Mouse (Mus musculus): Measurements from ENCODE around the gene Rbbp5. TPM values are rescaled to one million over a fixed set of nuclear protein-coding genes. Genes with fewer than 3 reads are reported as not detected.

The Rbbp5 gene
- polyA plus RNA-seq, 1 experiment from 2014 or later = 16.5 TPM

DNA sequence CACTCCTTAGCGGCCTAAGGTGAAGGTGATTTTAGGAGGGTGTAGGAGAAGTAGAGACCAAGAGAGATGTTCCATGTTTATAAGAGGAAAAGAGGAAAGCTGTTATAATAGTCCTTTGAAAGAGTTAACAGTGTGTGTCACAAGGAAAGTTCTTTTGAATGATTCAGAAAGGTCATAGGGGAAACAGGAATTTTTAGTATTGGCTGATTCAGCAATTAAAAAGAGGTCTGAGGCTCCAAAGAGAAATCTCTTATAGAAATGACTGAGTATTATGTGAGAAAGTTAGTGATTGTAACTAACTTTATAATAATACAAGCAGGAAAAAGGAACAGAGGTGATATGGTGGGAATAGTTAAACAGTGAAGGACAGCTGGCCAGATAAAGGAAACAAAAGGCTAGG is 2.3 kb downstream of the Rbbp5 start:
- H3K9ac ChIP-seq (replicated peaks; ENCODE audit: low read depth) = no peak overlapping the region

DNA sequence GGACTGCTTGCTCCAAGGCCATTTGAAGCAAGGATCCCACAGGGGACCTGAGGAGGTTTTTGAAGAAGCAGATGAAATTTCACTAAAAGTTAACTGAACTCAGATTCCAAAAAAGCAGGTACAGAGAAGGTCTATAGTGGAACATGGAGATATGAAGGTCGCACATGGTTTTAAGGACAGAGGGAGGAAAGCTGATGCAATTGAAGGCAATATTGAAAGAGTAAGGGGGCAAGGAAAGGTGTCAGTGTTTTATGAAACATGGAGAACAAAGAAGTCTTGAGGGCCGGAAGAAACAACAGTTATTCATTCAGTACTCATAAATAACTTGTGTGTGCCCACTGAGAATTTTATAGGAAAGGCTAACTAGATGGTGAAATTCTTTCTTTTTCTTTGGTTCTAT is 4.5 kb downstream of the Rbbp5 start:
- Histone ChIP-seq H3K9ac (replicated peaks; ENCODE audit: low read depth) (no peak overlapping the region), H3K9me3 (ENCODE audit: low read length) (no peaks in the 10 kb centered on the region), H3K4me3 (ENCODE audit: low read depth, low read length) (no peak overlapping the region), H3K27ac (ENCODE audit: low read length) (no peak overlapping the region), H3K4me2 (replicated peaks; ENCODE audit: low read depth, low read length) (no peak overlapping the region), H3K36me3 (ENCODE audit: insufficient read depth, low read length) (no peaks in the 10 kb centered on the region), H3K27me3 (replicated peaks; ENCODE audit: insufficient read depth, low read length) (no peaks in the 10 kb centered on the region), H3K4me1 (ENCODE audit: insufficient read depth, low read depth, low read length) (no peaks in the 10 kb centered on the region; the same call in 1 of the 2 replicates)
- DNase-seq (ENCODE audit: low spot score) (no peak), ATAC-seq (no peak)
- WGBS = 90% methylated on average over 2 of the region's 2 CpGs
- TF ChIP-seq CTCF (IDR thresholded peaks at IDR 0.05) = no peak
- TF ChIP-seq EP300 (IDR thresholded peaks at IDR 0.05) = no peak

More for the DNA sequence above, 2.3 kb downstream of the Rbbp5 start:
- Histone ChIP-seq H3K36me3 (ENCODE audit: insufficient read depth, low read length) (no peaks in the 10 kb centered on the region), H3K4me1 (ENCODE audit: insufficient read depth, low read depth, low read length) (no peaks in the 10 kb centered on the region; the same call in 1 of the 2 replicates), H3K4me3 (ENCODE audit: low read depth, low read length) (no peak overlapping the region), H3K9me3 (ENCODE audit: low read length) (no peaks in the 10 kb centered on the region), H3K4me2 (replicated peaks; ENCODE audit: low read depth, low read length) (no peak overlapping the region), H3K27me3 (replicated peaks; ENCODE audit: insufficient read depth, low read length) (no peaks in the 10 kb centered on the region), H3K27ac (ENCODE audit: low read length) (no peak overlapping the region)
- DNase-seq (ENCODE audit: low spot score) (no peak), ATAC-seq (no peak)
- TF ChIP-seq EP300 (IDR thresholded peaks at IDR 0.05) (no peak), CTCF (IDR thresholded peaks at IDR 0.05) (no peak)
- 77% methylated on average over 1 of the region's 1 CpGs for WGBS

DNA sequence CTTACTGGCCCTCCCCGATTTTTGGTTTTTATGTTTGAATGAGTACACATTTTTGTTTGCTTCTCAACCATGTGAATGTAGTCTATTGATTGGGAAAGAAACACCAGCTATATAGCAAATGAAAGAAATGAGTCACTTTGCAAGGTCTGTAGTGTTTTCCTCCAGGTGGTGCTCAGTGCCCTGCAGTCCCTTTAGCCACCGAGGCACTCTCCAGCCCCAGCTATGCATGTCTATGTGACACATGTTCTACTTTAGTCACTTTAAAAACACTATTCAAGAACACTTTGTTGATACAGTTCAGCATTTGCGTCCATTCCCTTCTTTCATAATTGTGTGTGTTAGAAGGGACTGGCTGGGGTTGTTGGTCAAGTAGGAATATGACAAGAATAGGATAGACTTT is 6.1 kb downstream of the Rbbp5 start:
- Histone ChIP-seq H3K4me1 (ENCODE audit: insufficient read depth, low read depth, low read length) (no peaks in the 10 kb centered on the region; the same call in 1 of the 2 replicates), H3K27me3 (replicated peaks; ENCODE audit: insufficient read depth, low read length) (no peaks in the 10 kb centered on the region), H3K9me3 (ENCODE audit: low read length) (no peaks in the 10 kb centered on the region), H3K36me3 (ENCODE audit: insufficient read depth, low read length) (no peaks in the 10 kb centered on the region), H3K9ac (replicated peaks; ENCODE audit: low read depth) (no peak overlapping the region), H3K27ac (ENCODE audit: low read length) (peak overlapping the region; percentile 11; the same call in 1 of the 2 replicates), H3K4me2 (replicated peaks; ENCODE audit: low read depth, low read length) (no peak overlapping the region), H3K4me3 (ENCODE audit: low read depth, low read length) (no peak overlapping the region)
- TF ChIP-seq EP300 (IDR thresholded peaks at IDR 0.05) = no peak
- no peak for TF ChIP-seq CTCF (IDR thresholded peaks at IDR 0.05)
- peak; percentile 57 for ATAC-seq
- no peak for DNase-seq (ENCODE audit: low spot score)
- WGBS = 67% methylated on average over 3 of the region's 3 CpGs

DNA sequence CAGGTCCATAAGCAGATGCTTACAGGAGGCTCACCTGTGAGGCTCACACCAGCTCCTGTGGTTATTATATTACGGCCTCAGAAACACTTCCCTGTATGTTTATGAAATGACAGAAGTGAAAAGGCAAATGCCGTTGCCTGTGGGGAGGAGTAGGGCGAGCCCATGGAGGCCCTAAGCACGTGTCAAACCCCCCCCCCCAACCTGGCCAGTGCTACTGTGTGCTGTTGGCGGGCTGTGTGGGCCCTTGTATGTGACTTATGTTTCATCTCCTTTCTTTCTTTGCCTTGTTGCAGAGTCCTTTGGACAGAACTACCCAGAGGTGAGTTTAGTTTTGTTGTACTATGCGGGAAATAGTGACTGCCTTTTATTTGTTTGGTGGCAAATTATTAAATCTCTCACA is 6.6 kb downstream of the Rbbp5 start:
- H3K4me2 ChIP-seq (replicated peaks; ENCODE audit: low read depth, low read length) = no peak overlapping the region
- peak; percentile 63 for ATAC-seq
- TF ChIP-seq EP300 (IDR thresholded peaks at IDR 0.05) = no peak
- WGBS = 55% methylated on average over 6 of the region's 6 CpGs
- H3K4me1 ChIP-seq (ENCODE audit: insufficient read depth, low read depth, low read length) = no peaks in the 10 kb centered on the region
- H3K9me3 ChIP-seq (ENCODE audit: low read length) = no peaks in the 10 kb centered on the region
- peak overlapping the region; percentile 11; the same call in 1 of the 2 replicates for H3K27ac ChIP-seq (ENCODE audit: low read length)
- no peaks in the 10 kb centered on the region for H3K27me3 ChIP-seq (replicated peaks; ENCODE audit: insufficient read depth, low read length)
- H3K36me3 ChIP-seq (ENCODE audit: insufficient read depth, low read length) = no peaks in the 10 kb centered on the region
- DNase-seq (ENCODE audit: low spot score) = no peak
- H3K9ac ChIP-seq (replicated peaks; ENCODE audit: low read depth) = no peak overlapping the region
- no peak overlapping the region for H3K4me3 ChIP-seq (ENCODE audit: low read depth, low read length)

DNA sequence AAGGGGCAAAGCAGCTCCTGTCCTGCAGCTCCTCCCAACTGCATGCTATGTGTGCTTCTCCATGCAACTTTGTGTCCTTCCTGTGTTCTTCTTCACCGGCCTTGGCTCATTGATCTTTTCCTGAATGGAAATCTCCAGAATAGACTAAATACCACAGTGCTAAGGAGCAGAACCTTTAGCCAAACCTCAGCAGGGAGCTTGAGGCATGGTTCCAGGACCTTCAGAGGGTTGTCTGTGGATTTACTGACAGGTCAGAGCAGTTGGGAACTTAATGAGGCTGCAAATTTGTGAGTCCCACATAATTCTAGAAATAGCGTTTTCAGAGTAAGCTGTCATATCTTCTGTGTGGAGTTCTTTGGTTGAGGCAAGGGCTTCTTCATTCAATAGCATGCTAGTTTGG is 23.4 kb downstream of the Rbbp5 start:
- WGBS = 91% methylated on average over 2 of the region's 2 CpGs
- no peak for ATAC-seq

DNA sequence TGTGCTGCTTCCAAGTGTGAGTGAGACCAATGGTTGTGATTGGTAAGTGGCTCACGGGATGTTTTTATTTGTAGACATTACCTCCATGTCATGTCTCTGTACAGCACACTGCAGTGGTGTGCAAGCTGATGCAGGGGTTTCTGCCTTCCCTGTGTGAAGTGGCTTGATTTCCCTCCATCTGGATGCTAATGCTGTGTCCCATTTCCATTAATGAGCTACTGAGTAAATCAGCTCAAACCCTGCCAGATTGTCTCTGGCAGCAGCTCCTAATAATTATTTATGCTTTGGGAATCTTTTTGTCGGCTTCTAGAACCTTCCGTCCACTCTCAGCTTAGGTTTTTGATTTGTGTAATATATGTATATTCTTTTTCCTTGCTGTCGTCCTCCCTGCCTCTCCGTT is 28.0 kb downstream of the Rbbp5 start:
- DNase-seq (ENCODE audit: low spot score) (no peak), ATAC-seq (no peak)
- Histone ChIP-seq H3K9ac (replicated peaks; ENCODE audit: low read depth) (no peak overlapping the region), H3K4me3 (ENCODE audit: low read depth, low read length) (no peak overlapping the region), H3K27ac (ENCODE audit: low read length) (no peak overlapping the region), H3K4me2 (replicated peaks; ENCODE audit: low read depth, low read length) (no peak overlapping the region), H3K27me3 (replicated peaks; ENCODE audit: insufficient read depth, low read length) (no peaks in the 10 kb centered on the region), H3K4me1 (ENCODE audit: insufficient read depth, low read depth, low read length) (no peaks in the 10 kb centered on the region), H3K9me3 (ENCODE audit: low read length) (no peaks in the 10 kb centered on the region), H3K36me3 (ENCODE audit: insufficient read depth, low read length) (peaks cover 42% of the 10 kb centered on the region)
- 83% methylated on average over 5 of the region's 5 CpGs for WGBS
- TF ChIP-seq EP300 (IDR thresholded peaks at IDR 0.05) (no peak), CTCF (IDR thresholded peaks at IDR 0.05) (no peak)

More for the DNA sequence above, 23.4 kb downstream of the Rbbp5 start:
- Histone ChIP-seq H3K9me3 (ENCODE audit: low read length) (no peaks in the 10 kb centered on the region), H3K4me1 (ENCODE audit: insufficient read depth, low read depth, low read length) (no peaks in the 10 kb centered on the region), H3K4me2 (replicated peaks; ENCODE audit: low read depth, low read length) (no peak overlapping the region), H3K36me3 (ENCODE audit: insufficient read depth, low read length) (peaks cover 49% of the 10 kb centered on the region), H3K9ac (replicated peaks; ENCODE audit: low read depth) (no peak overlapping the region), H3K27ac (ENCODE audit: low read length) (no peak overlapping the region), H3K27me3 (replicated peaks; ENCODE audit: insufficient read depth, low read length) (no peaks in the 10 kb centered on the region), H3K4me3 (ENCODE audit: low read depth, low read length) (no peak overlapping the region)
- TF ChIP-seq EP300 (IDR thresholded peaks at IDR 0.05) = no peak
- no peak for TF ChIP-seq CTCF (IDR thresholded peaks at IDR 0.05)
- DNase-seq (ENCODE audit: low spot score) = no peak

DNA sequence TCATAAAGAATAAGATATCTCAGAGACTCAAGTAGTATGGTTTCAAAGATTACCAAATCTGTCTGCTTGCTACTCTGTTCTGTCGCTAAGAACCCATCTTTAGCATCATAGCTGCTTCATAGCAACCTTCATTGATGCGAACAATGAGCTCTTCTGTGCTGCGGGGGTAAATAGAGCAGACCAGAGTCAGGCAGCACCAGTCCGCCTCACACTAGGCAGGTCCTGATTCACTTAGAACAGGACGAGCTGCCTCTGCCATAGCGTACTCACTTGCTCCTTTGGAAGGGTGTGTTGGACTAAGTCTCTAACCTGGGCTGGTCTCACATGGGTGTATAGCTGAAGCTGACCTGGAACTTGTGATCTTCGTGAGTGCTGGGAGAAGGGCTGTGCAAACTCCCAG is 28.9 kb downstream of the Rbbp5 start, which contains the start of gene Tmem81:
TSS of gene Tmem81 (plus strand) at position 173 of the 400 bp plus-strand sequence.
- Histone ChIP-seq H3K9me3 (ENCODE audit: low read length) (no peaks in the 10 kb centered on the region), H3K4me1 (ENCODE audit: insufficient read depth, low read depth, low read length) (no peaks in the 10 kb centered on the region), H3K27ac (ENCODE audit: low read length) (no peak within 1 kb of the TSS), H3K4me3 (ENCODE audit: low read depth, low read length) (no peak within 1 kb of the TSS), H3K27me3 (replicated peaks; ENCODE audit: insufficient read depth, low read length) (no peaks in the 10 kb centered on the region), H3K4me2 (replicated peaks; ENCODE audit: low read depth, low read length) (no peak within 1 kb of the TSS), H3K9ac (replicated peaks; ENCODE audit: low read depth) (no peak within 1 kb of the TSS), H3K36me3 (ENCODE audit: insufficient read depth, low read length) (peaks cover 39% of the 10 kb centered on the region)
- ATAC-seq = no peak
- TF ChIP-seq CTCF (IDR thresholded peaks at IDR 0.05) (no peak), EP300 (IDR thresholded peaks at IDR 0.05) (no peak)
- no peak for DNase-seq (ENCODE audit: low spot score)
- WGBS = 91% methylated on average over 7 of the region's 7 CpGs
